Mouse (Mus musculus): Measurements from ENCODE around the gene Kdm1b.

- no peak for TF ChIP-seq CTCF (conservative IDR thresholded peaks at IDR 0.05; ENCODE audit: low read length)
- TF ChIP-seq POU5F1 (IDR thresholded peaks at IDR 0.05; ENCODE audit: borderline replicate concordance, low read length): no peak
- TF ChIP-seq NANOG (IDR thresholded peaks at IDR 0.05; ENCODE audit: borderline replicate concordance, low read length): no peak
Measured at GRCm38 (mm10) chr13:47066516-47066915, 23.2 kb downstream of the Kdm1b start.

Measured in E14TG2a.4 (cell line).